Mouse (Mus musculus) heart, embryonic 11.5 days (tissue): ENCODE data around the gene Nfix. TPM values are rescaled to one million over a fixed set of nuclear protein-coding genes. Genes with fewer than 3 reads are reported as not detected.

ENCODE experiments used
- ATAC-seq: fragments of 200-750 bp; cut with Nextera tagmentation; replicated peaks from 2 replicates; pipeline ENCODE4 v1.8.0; 2017; ENCODE audit warnings: moderate library complexity; ENCODE audit not compliant: insufficient number of reproducible peaks, low FRiP score, low TSS enrichment
- H3K27ac ChIP-seq: fragments of 300-500 bp; sonication (generic); 2 replicates; pipeline ENCODE4 v1.5.1; 2014; ENCODE audit warnings: mild to moderate bottlenecking, low read depth, low read length
- H3K27me3 ChIP-seq: fragments of 300-500 bp; sonication (generic); 2 replicates; pipeline ENCODE4 v1.6.1; 2014; ENCODE audit warnings: mild to moderate bottlenecking, low read length, mixed read lengths; ENCODE audit not compliant: control insufficient read depth, insufficient read depth
- H3K36me3 ChIP-seq: fragments of 300-500 bp; sonication (generic); 2 replicates; pipeline ENCODE4 v1.6.1; 2014; ENCODE audit warnings: mild to moderate bottlenecking, low read length, moderate library complexity, mixed read lengths; ENCODE audit not compliant: control insufficient read depth, insufficient read depth
- H3K4me1 ChIP-seq: fragments of 300-500 bp; sonication (generic); 2 replicates; pipeline ENCODE4 v1.6.1; 2014; ENCODE audit warnings: low read length; ENCODE audit not compliant: control insufficient read depth, insufficient read depth
- H3K4me2 ChIP-seq: fragments of 300-500 bp; sonication (generic); 2 replicates; pipeline ENCODE4 v1.6.1; 2014; ENCODE audit warnings: mild to moderate bottlenecking, moderate library complexity
- H3K4me3 ChIP-seq: fragments of 300-500 bp; sonication (generic); 2 replicates; pipeline ENCODE4 v1.5.1; 2014; ENCODE audit warnings: low read depth, low read length
- H3K9ac ChIP-seq: fragments of 300-500 bp; sonication (generic); 2 replicates; pipeline ENCODE4 v1.6.1; 2014; ENCODE audit warnings: mild to moderate bottlenecking, low read depth, low read length, moderate library complexity
- H3K9me3 ChIP-seq: fragments of 300-500 bp; sonication (generic); replicated peaks from 2 replicates; pipeline ENCODE4 v1.6.1; 2016; ENCODE audit warnings: low read length; ENCODE audit not compliant: control insufficient read depth
- WGBS: fragments of 180-500 bp; shearing (Covaris S2); extraction: QIAGEN DNeasy Blood & Tissue Kit; methylation state at CpG from one replicate; pipeline ENCODE4 v1.1.7; 2014; ENCODE audit not compliant: insufficient replicate concordance; 5-methylcytosine and 5-hydroxymethylcytosine counted together
- polyA plus RNA-seq: library from polyadenylated mRNA; unstranded; fragments of >200 nt; fragmentation: Nextera tagmentation; extraction: Ambion mirVana; gene quantifications from 2 replicates; pipeline ENCODE4 v1.2.1, GENCODE M21; 2014

Nfix gene
- polyA plus RNA-seq, 1 experiment from 2014 or later: 7.6 TPM

GRCm38 (mm10) chr8:84770100-84770953 lies 29.8 kb downstream of the Nfix start:
- Histone ChIP-seq H3K4me2 (no peak overlapping the region), H3K27ac (no peak overlapping the region), H3K27me3 (peaks cover 83% of the 10 kb centered on the region), H3K36me3 (no peaks in the 10 kb centered on the region), H3K9me3 (no peaks in the 10 kb centered on the region), H3K4me3 (no peak overlapping the region), H3K4me1 (peaks cover 17% of the 10 kb centered on the region), H3K9ac (no peak overlapping the region)
- WGBS: 44% methylated on average over 12 of the region's 12 CpGs
- no peak for ATAC-seq

GRCm38 (mm10) chr8:84769324-84769723 lies 30.8 kb downstream of the Nfix start:
- H3K27me3 ChIP-seq: peaks cover 83% of the 10 kb centered on the region
- H3K4me1 ChIP-seq: peaks cover 10% of the 10 kb centered on the region
- 82% methylated on average over 8 of the region's 8 CpGs for WGBS

GRCm38 (mm10) chr8:84768343-84769095 lies 31.6 kb downstream of the Nfix start:
- H3K4me1 ChIP-seq: peaks cover 9% of the 10 kb centered on the region
- no peak for ATAC-seq
- H3K27me3 ChIP-seq: peaks cover 84% of the 10 kb centered on the region
- H3K9me3 ChIP-seq: no peaks in the 10 kb centered on the region
- H3K9ac ChIP-seq: no peak overlapping the region
- H3K27ac ChIP-seq: no peak overlapping the region
- H3K4me3 ChIP-seq: no peak overlapping the region
- H3K4me2 ChIP-seq: no peak overlapping the region
- no peaks in the 10 kb centered on the region for H3K36me3 ChIP-seq
- WGBS: 80% methylated on average over 14 of the region's 14 CpGs

More at GRCm38 (mm10) chr8:84769324-84769723, 30.8 kb downstream of the Nfix start:
- H3K4me3 ChIP-seq: no peak overlapping the region
- no peak overlapping the region for H3K27ac ChIP-seq
- no peaks in the 10 kb centered on the region for H3K9me3 ChIP-seq
- no peak overlapping the region for H3K9ac ChIP-seq
- no peak for ATAC-seq
- H3K4me2 ChIP-seq: no peak overlapping the region
- H3K36me3 ChIP-seq: no peaks in the 10 kb centered on the region

- Histone ChIP-seq H3K9me3 (no peaks in the 10 kb centered on the region), H3K9ac (no peak overlapping the region), H3K4me1 (peaks cover 6% of the 10 kb centered on the region), H3K36me3 (no peaks in the 10 kb centered on the region), H3K27ac (no peak overlapping the region), H3K4me2 (no peak overlapping the region), H3K4me3 (no peak overlapping the region), H3K27me3 (peaks cover 74% of the 10 kb centered on the region)
- no peak for ATAC-seq
- 71% methylated on average over 10 of the region's 10 CpGs for WGBS
Observed at GRCm38 (mm10) chr8:84767221-84767620, 32.9 kb downstream of the Nfix start.

- peaks cover 2% of the 10 kb centered on the region; the same call in 1 of the 2 replicates for H3K4me1 ChIP-seq
- ATAC-seq: no peak
- H3K27ac ChIP-seq: no peak overlapping the region
- no peaks in the 10 kb centered on the region for H3K36me3 ChIP-seq
- 73% methylated on average over 9 of the region's 9 CpGs for WGBS
- no peaks in the 10 kb centered on the region for H3K9me3 ChIP-seq
- H3K27me3 ChIP-seq: peaks cover 71% of the 10 kb centered on the region
- H3K4me3 ChIP-seq: no peak overlapping the region
- H3K9ac ChIP-seq: no peak overlapping the region
- H3K4me2 ChIP-seq: no peak overlapping the region
Observed at GRCm38 (mm10) chr8:84766422-84766821, 33.7 kb downstream of the Nfix start.

- peaks cover 7% of the 10 kb centered on the region; the same call in 1 of the 2 replicates for H3K4me1 ChIP-seq
- H3K9ac ChIP-seq: no peak overlapping the region
- H3K4me3 ChIP-seq: no peak overlapping the region
- WGBS: 40% methylated on average over 10 of the region's 10 CpGs
- no peaks in the 10 kb centered on the region for H3K9me3 ChIP-seq
- H3K27me3 ChIP-seq: peaks cover 65% of the 10 kb centered on the region
- no peak for ATAC-seq
- H3K27ac ChIP-seq: no peak overlapping the region
- no peak overlapping the region for H3K4me2 ChIP-seq
- no peaks in the 10 kb centered on the region for H3K36me3 ChIP-seq
Observed at GRCm38 (mm10) chr8:84765629-84766028, 34.5 kb downstream of the Nfix start.

GRCm38 (mm10) chr8:84764870-84765495 lies 35.2 kb downstream of the Nfix start:
- no peak for ATAC-seq
- peaks cover 60% of the 10 kb centered on the region for H3K27me3 ChIP-seq
- no peaks in the 10 kb centered on the region for H3K36me3 ChIP-seq
- peaks cover 7% of the 10 kb centered on the region; the same call in 1 of the 2 replicates for H3K4me1 ChIP-seq
- WGBS: 75% methylated on average over 17 of the region's 17 CpGs
- no peak overlapping the region for H3K27ac ChIP-seq
- H3K4me3 ChIP-seq: no peak overlapping the region
- H3K4me2 ChIP-seq: no peak overlapping the region
- no peak overlapping the region for H3K9ac ChIP-seq
- no peaks in the 10 kb centered on the region for H3K9me3 ChIP-seq

- H3K36me3 ChIP-seq: no peaks in the 10 kb centered on the region
- H3K4me3 ChIP-seq: no peak overlapping the region
- 56% methylated on average over 4 of the region's 4 CpGs for WGBS
- peaks cover 56% of the 10 kb centered on the region for H3K27me3 ChIP-seq
- peaks cover 7% of the 10 kb centered on the region; the same call in 1 of the 2 replicates for H3K4me1 ChIP-seq
- no peak overlapping the region for H3K9ac ChIP-seq
- no peaks in the 10 kb centered on the region for H3K9me3 ChIP-seq
- H3K4me2 ChIP-seq: no peak overlapping the region
- no peak for ATAC-seq
- no peak overlapping the region for H3K27ac ChIP-seq
Observed at GRCm38 (mm10) chr8:84764100-84764499, 36.0 kb downstream of the Nfix start.
